Mouse (Mus musculus) kidney, adult 11 months (tissue): ENCODE results near the gene Tmem87a.

Experiments used
- DNase-seq: peaks from one replicate; pipeline ENCODE4 v3.0.0; 2022

The Tmem87a gene

GRCm38 (mm10) chr2:120403986-120404822 is at the start of gene Tmem87a:
Gene Tmem87a (minus strand): TSS chr2:120404113.
- DNase-seq, result peak; percentile 96

- DNase-seq, result no peak
Measured at GRCm38 (mm10) chr2:120452600-120452999, 48.7 kb upstream of the Tmem87a start.

- DNase-seq, result no peak
Measured at GRCm38 (mm10) chr2:120450724-120451123, 46.8 kb upstream of the Tmem87a start.

- DNase-seq, result no peak
Measured at GRCm38 (mm10) chr2:120447306-120447705, 43.4 kb upstream of the Tmem87a start.

GRCm38 (mm10) chr2:120446373-120446772 is 42.5 kb upstream of the Tmem87a start:
- no peak for DNase-seq

- no peak for DNase-seq
Measured at GRCm38 (mm10) chr2:120444486-120444885, 40.6 kb upstream of the Tmem87a start.

- no peak for DNase-seq
Measured at GRCm38 (mm10) chr2:120424386-120424785, 20.5 kb upstream of the Tmem87a start.

GRCm38 (mm10) chr2:120414738-120415414 is 11.0 kb upstream of the Tmem87a start:
- no peak for DNase-seq

- no peak for DNase-seq
Measured at GRCm38 (mm10) chr2:120414113-120414512, 10.2 kb upstream of the Tmem87a start.

- no peak for DNase-seq
Measured at GRCm38 (mm10) chr2:120411096-120411628, 7.2 kb upstream of the Tmem87a start.

- DNase-seq, result peak; percentile 36
Measured at GRCm38 (mm10) chr2:120404823-120405765, 1.2 kb upstream of the Tmem87a start.

GRCm38 (mm10) chr2:120403653-120403985 is 294 bp downstream of the Tmem87a start, which contains the start of gene Ganc:
Gene Ganc (plus strand): TSS chr2:120403896.
- no peak for DNase-seq

- no peak for DNase-seq
Measured at GRCm38 (mm10) chr2:120402813-120403212, 1.1 kb downstream of the Tmem87a start.

GRCm38 (mm10) chr2:120397951-120398350 is 6.0 kb downstream of the Tmem87a start:
- peak; percentile 15 for DNase-seq

GRCm38 (mm10) chr2:120392406-120392805 is 11.5 kb downstream of the Tmem87a start:
- DNase-seq, result no peak

- no peak for DNase-seq
Measured at GRCm38 (mm10) chr2:120390934-120391333, 13.0 kb downstream of the Tmem87a start.

GRCm38 (mm10) chr2:120389376-120389775 is 14.5 kb downstream of the Tmem87a start:
- no peak for DNase-seq

GRCm38 (mm10) chr2:120387291-120387690 is 16.6 kb downstream of the Tmem87a start:
- no peak for DNase-seq

- DNase-seq, result no peak
Measured at GRCm38 (mm10) chr2:120386264-120386663, 17.6 kb downstream of the Tmem87a start.

- no peak for DNase-seq
Measured at GRCm38 (mm10) chr2:120373858-120374257, 30.1 kb downstream of the Tmem87a start.

- DNase-seq, result no peak
Measured at GRCm38 (mm10) chr2:120367416-120368207, 36.3 kb downstream of the Tmem87a start.

GRCm38 (mm10) chr2:120366501-120366900 is 37.4 kb downstream of the Tmem87a start:
- DNase-seq, result no peak
